Mouse (Mus musculus) small intestine, adult 2 months (tissue): Measurements from ENCODE around the gene Cep89.

Experiments
- CTCF ChIP-seq: fragments of 200-500 bp; IDR thresholded peaks from 2 replicates; pipeline ENCODE4 v1.5.1; 2012; ENCODE audit warnings: low read depth, mild to moderate bottlenecking, control low read depth, inconsistent platforms, low read length, moderate library complexity, mixed read lengths; ENCODE audit not compliant: insufficient replicate concordance, insufficient read length; ENCODE audit errors: extremely low read depth
- POLR2A ChIP-seq: fragments of 200-500 bp; IDR thresholded peaks from 2 replicates; pipeline ENCODE4 v1.6.1; 2012; ENCODE audit warnings: low read depth, mild to moderate bottlenecking, control low read depth, inconsistent platforms, low read length, moderate library complexity

DNA sequence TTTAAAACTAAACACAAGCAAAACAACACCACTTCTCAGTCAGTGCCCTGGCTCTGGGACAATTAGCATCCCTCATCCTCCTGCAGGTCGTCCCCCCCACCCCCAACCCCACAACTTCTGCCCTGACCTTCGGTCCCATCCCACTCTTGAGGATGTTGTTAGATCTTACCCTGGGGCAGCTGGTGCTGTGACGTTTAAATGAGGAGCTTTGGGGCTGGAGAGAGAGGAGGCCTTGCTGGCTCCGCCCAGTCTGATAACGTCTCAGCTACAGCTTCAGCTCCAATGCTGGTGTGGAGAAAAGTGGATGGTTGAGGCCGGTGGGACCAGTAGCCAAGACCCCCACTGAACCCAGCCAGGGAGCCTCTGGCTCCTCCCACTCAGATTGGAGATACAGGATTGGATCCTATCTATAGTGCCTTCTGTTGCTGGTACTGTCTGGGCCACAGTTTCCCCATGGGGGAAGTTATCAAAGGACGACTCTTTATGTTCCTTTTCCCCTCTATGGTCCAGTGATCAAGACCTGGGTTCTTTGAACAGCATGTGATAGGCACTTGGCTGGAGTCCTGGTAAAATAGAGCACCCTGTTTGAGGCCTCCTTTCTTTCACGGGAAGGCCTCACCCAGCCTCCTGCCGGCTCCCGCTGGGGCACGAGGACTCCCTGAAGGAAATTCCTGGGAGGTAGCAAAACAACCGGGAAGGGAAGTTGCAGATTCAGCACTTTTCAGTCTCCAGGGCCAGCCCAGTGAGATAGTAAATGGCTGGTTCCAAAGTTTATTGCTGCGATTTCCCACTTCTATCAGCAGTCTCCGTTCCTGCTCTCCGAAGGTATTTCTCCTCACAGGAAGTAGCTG lies 51.4 kb downstream of the Cep89 start, which contains the start of gene Slc7a9:
- TF ChIP-seq CTCF (no peak), POLR2A (peak; percentile 23; the same call in 1 of the 2 replicates)
